Mouse (Mus musculus) stomach, embryonic 15.5 days (tissue): Measurements from ENCODE around the gene Ube2l3. TPM values are rescaled to one million over a fixed set of nuclear protein-coding genes. Genes with fewer than 3 reads are reported as not detected.
"Not testable (repeated sequence)": the region's sequence is repeated elsewhere in the genome, so short reads cannot be mapped to it uniquely, and the experiment has no call there.

Experiments used
- ATAC-seq: fragments of 200-750 bp; cut with Nextera tagmentation; 2 replicates; pipeline ENCODE4 v1.8.0; 2017; ENCODE audit warnings: low read depth, moderate number of reproducible peaks, moderate TSS enrichment; ENCODE audit not compliant: insufficient read depth, low FRiP score
- H3K27ac ChIP-seq: fragments of 300-500 bp; sonication (generic); 2 replicates; pipeline ENCODE4 v1.5.1; 2015; ENCODE audit warnings: mild to moderate bottlenecking, inconsistent platforms
- H3K27me3 ChIP-seq: fragments of 300-500 bp; sonication (generic); replicated peaks from 2 replicates; pipeline ENCODE4 v1.6.1; 2015; ENCODE audit warnings: inconsistent platforms
- H3K36me3 ChIP-seq: fragments of 300-500 bp; sonication (generic); 2 replicates; pipeline ENCODE4 v1.6.1; 2015; ENCODE audit warnings: inconsistent platforms
- H3K4me1 ChIP-seq: fragments of 300-500 bp; sonication (generic); 2 replicates; pipeline ENCODE4 v1.6.1; 2015; ENCODE audit warnings: inconsistent platforms
- H3K4me2 ChIP-seq: fragments of 300-500 bp; sonication (generic); 2 replicates; pipeline ENCODE4 v1.6.1; 2015; ENCODE audit warnings: mild to moderate bottlenecking, inconsistent platforms
- H3K4me3 ChIP-seq: fragments of 300-500 bp; sonication (generic); replicated peaks from 2 replicates; pipeline ENCODE4 v1.5.1; 2015; ENCODE audit warnings: inconsistent platforms
- H3K9ac ChIP-seq: fragments of 300-500 bp; sonication (generic); 2 replicates; pipeline ENCODE4 v1.6.1; 2015; ENCODE audit warnings: inconsistent platforms
- H3K9me3 ChIP-seq: fragments of 300-500 bp; sonication (generic); 2 replicates; pipeline ENCODE4 v1.6.1; 2016; ENCODE audit warnings: inconsistent platforms
- WGBS: fragments of 180-500 bp; shearing (Covaris S2); methylation state at CpG from one replicate; pipeline ENCODE4 v1.1.7; 2015; 5-methylcytosine and 5-hydroxymethylcytosine counted together
- polyA plus RNA-seq: library from polyadenylated mRNA; unstranded; fragments of >200 nt; fragmentation: Nextera tagmentation; extraction: Ambion mirVana; gene quantifications from 2 replicates; pipeline ENCODE4 v1.2.1, GENCODE M21; 2015

The Ube2l3 gene
- polyA plus RNA-seq, 1 experiment from 2014 or later = 314 TPM

GRCm38 (mm10) chr16:17168049-17168448 is 34.4 kb downstream of the Ube2l3 start:
- 82% methylated on average over 5 of the region's 5 CpGs for WGBS
- Histone ChIP-seq H3K27ac (no peak overlapping the region), H3K36me3 (peaks cover 12% of the 10 kb centered on the region), H3K9ac (no peak overlapping the region), H3K9me3 (no peaks in the 10 kb centered on the region), H3K4me2 (no peak overlapping the region), H3K4me3 (no peak overlapping the region), H3K4me1 (no peaks in the 10 kb centered on the region), H3K27me3 (no peaks in the 10 kb centered on the region)
- no peak for ATAC-seq

GRCm38 (mm10) chr16:17167179-17167578 is 35.3 kb downstream of the Ube2l3 start:
- Histone ChIP-seq H3K4me3 (no peak overlapping the region), H3K27ac (no peak overlapping the region), H3K36me3 (peaks cover 13% of the 10 kb centered on the region), H3K4me2 (no peak overlapping the region), H3K4me1 (no peaks in the 10 kb centered on the region), H3K27me3 (no peaks in the 10 kb centered on the region), H3K9me3 (no peaks in the 10 kb centered on the region), H3K9ac (no peak overlapping the region)
- ATAC-seq = no peak

- H3K4me1 ChIP-seq, H3K27me3 ChIP-seq, H3K27ac ChIP-seq, H3K4me2 ChIP-seq, ATAC-seq, H3K4me3 ChIP-seq, H3K9ac ChIP-seq, H3K9me3 ChIP-seq: not testable (repeated sequence)
- peaks cover 15% of the 10 kb centered on the region; the same call in 1 of the 2 replicates for H3K36me3 ChIP-seq
- WGBS = 79% methylated on average over 1 of the region's 1 CpGs
Measured at GRCm38 (mm10) chr16:17165478-17165877, 37.0 kb downstream of the Ube2l3 start.

- no peaks in the 10 kb centered on the region for H3K9me3 ChIP-seq
- H3K27me3 ChIP-seq = no peaks in the 10 kb centered on the region
- peaks cover 50% of the 10 kb centered on the region for H3K36me3 ChIP-seq
- no peaks in the 10 kb centered on the region for H3K4me1 ChIP-seq
- no peak overlapping the region for H3K4me2 ChIP-seq
- H3K4me3 ChIP-seq = no peak overlapping the region
- no peak for ATAC-seq
- no peak overlapping the region for H3K9ac ChIP-seq
- H3K27ac ChIP-seq = no peak overlapping the region
- WGBS = 81% methylated on average over 2 of the region's 2 CpGs
Measured at GRCm38 (mm10) chr16:17154346-17154745, 48.1 kb downstream of the Ube2l3 start.

GRCm38 (mm10) chr16:17151874-17152273 is 50.6 kb downstream of the Ube2l3 start:
- no peak overlapping the region for H3K4me2 ChIP-seq
- peaks cover 12% of the 10 kb centered on the region for H3K4me1 ChIP-seq
- ATAC-seq = no peak
- no peaks in the 10 kb centered on the region for H3K27me3 ChIP-seq
- peaks cover 34% of the 10 kb centered on the region for H3K36me3 ChIP-seq
- H3K9ac ChIP-seq = no peak overlapping the region
- H3K9me3 ChIP-seq = no peaks in the 10 kb centered on the region
- 93% methylated on average over 4 of the region's 4 CpGs for WGBS
- H3K4me3 ChIP-seq = no peak overlapping the region
- H3K27ac ChIP-seq = no peak overlapping the region

GRCm38 (mm10) chr16:17150520-17151258 is 51.8 kb downstream of the Ube2l3 start:
- no peak overlapping the region for H3K9ac ChIP-seq
- no peak overlapping the region for H3K4me2 ChIP-seq
- H3K4me3 ChIP-seq = no peak overlapping the region
- no peaks in the 10 kb centered on the region for H3K27me3 ChIP-seq
- WGBS = 82% methylated on average over 7 of the region's 7 CpGs
- H3K36me3 ChIP-seq = peaks cover 34% of the 10 kb centered on the region
- H3K27ac ChIP-seq = peak overlapping the region; percentile 26; the same call in 1 of the 2 replicates
- H3K4me1 ChIP-seq = peaks cover 12% of the 10 kb centered on the region
- no peaks in the 10 kb centered on the region for H3K9me3 ChIP-seq
- no peak for ATAC-seq

- Histone ChIP-seq H3K9ac (no peak overlapping the region), H3K27ac (no peak overlapping the region), H3K4me3 (peak overlapping the region; percentile 63), H3K36me3 (peaks cover 23% of the 10 kb centered on the region), H3K4me1 (peaks cover 12% of the 10 kb centered on the region), H3K9me3 (no peaks in the 10 kb centered on the region), H3K27me3 (no peaks in the 10 kb centered on the region), H3K4me2 (peak overlapping the region; percentile 100)
- 13% methylated on average over 16 of the region's 16 CpGs for WGBS
- ATAC-seq = no peak
Measured at GRCm38 (mm10) chr16:17148084-17148483, 54.4 kb downstream of the Ube2l3 start.

GRCm38 (mm10) chr16:17147391-17147929 is 55.0 kb downstream of the Ube2l3 start:
- peak overlapping the region; percentile 100 for H3K4me2 ChIP-seq
- H3K27me3 ChIP-seq = no peaks in the 10 kb centered on the region
- peak overlapping the region; percentile 35; the same call in 1 of the 2 replicates for H3K27ac ChIP-seq
- peak overlapping the region; percentile 63 for H3K4me3 ChIP-seq
- H3K9me3 ChIP-seq = no peaks in the 10 kb centered on the region
- ATAC-seq = peak; percentile 23; the same call in 1 of the 2 replicates
- H3K9ac ChIP-seq = peak overlapping the region; percentile 48
- peaks cover 16% of the 10 kb centered on the region for H3K36me3 ChIP-seq
- 1% methylated on average over 41 of the region's 41 CpGs for WGBS
- peaks cover 12% of the 10 kb centered on the region for H3K4me1 ChIP-seq

GRCm38 (mm10) chr16:17146772-17147235 is 55.6 kb downstream of the Ube2l3 start, which contains the start of gene Ccdc116:
Gene Ccdc116 (minus strand): TSS chr16:17147229.
- ATAC-seq = peak; percentile 63; the same call in 1 of the 2 replicates
- Histone ChIP-seq H3K27ac (peak within 1 kb of the TSS; percentile 35; the same call in 1 of the 2 replicates), H3K4me1 (peaks cover 12% of the 10 kb centered on the region), H3K4me2 (peak within 1 kb of the TSS; percentile 100), H3K27me3 (no peaks in the 10 kb centered on the region), H3K36me3 (peaks cover 10% of the 10 kb centered on the region; the same call in 1 of the 2 replicates), H3K9me3 (no peaks in the 10 kb centered on the region), H3K4me3 (peak within 1 kb of the TSS; percentile 63), H3K9ac (peak within 1 kb of the TSS; percentile 48)
- WGBS = under 1% methylated on average over 34 of the region's 34 CpGs

- Histone ChIP-seq H3K27me3 (no peaks in the 10 kb centered on the region), H3K27ac (no peak within 1 kb of the TSS), H3K4me1 (peaks cover 12% of the 10 kb centered on the region), H3K4me3 (no peak within 1 kb of the TSS), H3K36me3 (no peaks in the 10 kb centered on the region), H3K4me2 (no peak within 1 kb of the TSS), H3K9me3 (no peaks in the 10 kb centered on the region), H3K9ac (no peak within 1 kb of the TSS)
- ATAC-seq = no peak
- 23% methylated on average over 7 of the region's 7 CpGs for WGBS
Measured at GRCm38 (mm10) chr16:17144339-17144738, 58.1 kb downstream of the Ube2l3 start, which contains the start of gene Ydjc. Gene Ydjc (plus strand): TSS chr16:17144621.

GRCm38 (mm10) chr16:17137355-17137754 is 65.1 kb downstream of the Ube2l3 start:
- Histone ChIP-seq H3K27ac (no peak overlapping the region), H3K27me3 (no peaks in the 10 kb centered on the region), H3K36me3 (no peaks in the 10 kb centered on the region), H3K4me2 (no peak overlapping the region), H3K4me1 (no peaks in the 10 kb centered on the region), H3K9me3 (no peaks in the 10 kb centered on the region), H3K4me3 (no peak overlapping the region), H3K9ac (no peak overlapping the region)
- ATAC-seq = no peak
- 84% methylated on average over 15 of the region's 15 CpGs for WGBS

- Histone ChIP-seq H3K27me3 (no peaks in the 10 kb centered on the region), H3K4me3 (peak overlapping the region; percentile 69), H3K36me3 (no peaks in the 10 kb centered on the region), H3K27ac (peak overlapping the region; percentile 52; the same call in 1 of the 2 replicates), H3K4me2 (peak overlapping the region; percentile 96), H3K9me3 (no peaks in the 10 kb centered on the region), H3K9ac (peak overlapping the region; percentile 16; the same call in 1 of the 2 replicates), H3K4me1 (peaks cover 4% of the 10 kb centered on the region; the same call in 1 of the 2 replicates)
- 26% methylated on average over 7 of the region's 7 CpGs for WGBS
- no peak for ATAC-seq
Measured at GRCm38 (mm10) chr16:17132906-17133200, 69.6 kb downstream of the Ube2l3 start.
